Mouse (Mus musculus) embryonic facial prominence, embryonic 12.5 days (tissue): ENCODE measurements around the gene Ing1. TPM values are rescaled to one million over a fixed set of nuclear protein-coding genes. Genes with fewer than 3 reads are reported as not detected.

Experiments
- ATAC-seq: fragments of 200-750 bp; cut with Nextera tagmentation; 2 replicates; pipeline ENCODE4 v1.8.0; 2017; ENCODE audit not compliant: insufficient number of reproducible peaks, insufficient read depth, low FRiP score, low TSS enrichment
- H3K27ac ChIP-seq: fragments of 300-500 bp; sonication (generic); 2 replicates; pipeline ENCODE4 v1.5.1; 2016; ENCODE audit warnings: mild to moderate bottlenecking
- H3K27me3 ChIP-seq: fragments of 300-500 bp; sonication (generic); 2 replicates; pipeline ENCODE4 v1.6.1; 2016; ENCODE audit warnings: mild to moderate bottlenecking, moderate library complexity
- H3K36me3 ChIP-seq: fragments of 300-500 bp; sonication (generic); 2 replicates; pipeline ENCODE4 v1.6.1; 2016; ENCODE audit warnings: mild to moderate bottlenecking
- H3K4me1 ChIP-seq: fragments of 300-500 bp; sonication (generic); 2 replicates; pipeline ENCODE4 v1.6.1; 2016
- H3K4me2 ChIP-seq: fragments of 300-500 bp; sonication (generic); replicated peaks from 2 replicates; pipeline ENCODE4 v1.6.1; 2016; ENCODE audit warnings: mild to moderate bottlenecking, moderate library complexity
- H3K4me3 ChIP-seq: fragments of 300-500 bp; sonication (generic); 2 replicates; pipeline ENCODE4 v1.5.1; 2016; ENCODE audit warnings: mild to moderate bottlenecking
- H3K9ac ChIP-seq: fragments of 300-500 bp; sonication (generic); 2 replicates; pipeline ENCODE4 v1.6.1; 2016; ENCODE audit warnings: mild to moderate bottlenecking, moderate library complexity
- H3K9me3 ChIP-seq: fragments of 300-500 bp; sonication (generic); 2 replicates; pipeline ENCODE4 v1.6.1; 2016; ENCODE audit warnings: mild to moderate bottlenecking, moderate library complexity
- WGBS: fragments of 180-500 bp; shearing (Covaris S2); methylation state at CpG from one replicate; pipeline ENCODE4 v1.1.7; 2016; 5-methylcytosine and 5-hydroxymethylcytosine counted together
- polyA plus RNA-seq: library from polyadenylated mRNA; unstranded; fragments of >200 nt; fragmentation: Nextera tagmentation; extraction: Ambion mirVana; gene quantifications from 2 replicates; pipeline ENCODE4 v1.2.1, GENCODE M21; 2016

Ing1 gene
- polyA plus RNA-seq, 1 experiment from 2014 or later: 39.7 TPM

- H3K9me3 ChIP-seq: no peaks in the 10 kb centered on the region
- peaks cover 22% of the 10 kb centered on the region for H3K4me1 ChIP-seq
- WGBS: 95% methylated on average over 4 of the region's 4 CpGs
- no peak overlapping the region for H3K27ac ChIP-seq
- no peak overlapping the region for H3K4me3 ChIP-seq
- no peak overlapping the region for H3K9ac ChIP-seq
- 0 out of 2 replicates have a peak, but pooled peaks cover 3% of the 10 kb centered on the region for H3K27me3 ChIP-seq
- H3K4me2 ChIP-seq: no peak overlapping the region
- no peak for ATAC-seq
- peaks cover 14% of the 10 kb centered on the region for H3K36me3 ChIP-seq
Measured at GRCm38 (mm10) chr8:11570742-11571141, 15.4 kb downstream of the Ing1 start.

- H3K27ac ChIP-seq: no peak overlapping the region
- H3K9me3 ChIP-seq: no peaks in the 10 kb centered on the region
- H3K9ac ChIP-seq: no peak overlapping the region
- H3K4me1 ChIP-seq: peaks cover 22% of the 10 kb centered on the region
- peaks cover 6% of the 10 kb centered on the region for H3K36me3 ChIP-seq
- no peak overlapping the region for H3K4me2 ChIP-seq
- 0 out of 2 replicates have a peak, but pooled peaks cover 3% of the 10 kb centered on the region for H3K27me3 ChIP-seq
- ATAC-seq: no peak
- H3K4me3 ChIP-seq: no peak overlapping the region
- WGBS: 87% methylated on average over 10 of the region's 10 CpGs
Measured at GRCm38 (mm10) chr8:11571950-11572349, 16.6 kb downstream of the Ing1 start.

GRCm38 (mm10) chr8:11572428-11572827 lies 17.1 kb downstream of the Ing1 start:
- Histone ChIP-seq H3K9ac (no peak overlapping the region), H3K36me3 (0 out of 2 replicates have a peak, but pooled peaks cover 4% of the 10 kb centered on the region), H3K27me3 (0 out of 2 replicates have a peak, but pooled peaks cover 3% of the 10 kb centered on the region), H3K9me3 (no peaks in the 10 kb centered on the region), H3K27ac (no peak overlapping the region), H3K4me2 (no peak overlapping the region), H3K4me3 (no peak overlapping the region), H3K4me1 (peaks cover 22% of the 10 kb centered on the region)
- WGBS: 73% methylated on average over 6 of the region's 6 CpGs
- no peak for ATAC-seq

- Histone ChIP-seq H3K4me2 (no peak overlapping the region), H3K27ac (no peak overlapping the region)
Measured at GRCm38 (mm10) chr8:11574911-11575603, 19.7 kb downstream of the Ing1 start.

GRCm38 (mm10) chr8:11575604-11576384 lies 20.4 kb downstream of the Ing1 start:
- Histone ChIP-seq H3K9ac (no peak overlapping the region), H3K27ac (no peak overlapping the region)
- no peak for ATAC-seq

More at GRCm38 (mm10) chr8:11574911-11575603, 19.7 kb downstream of the Ing1 start:
- Histone ChIP-seq H3K27me3 (0 out of 2 replicates have a peak, but pooled peaks cover 3% of the 10 kb centered on the region), H3K9me3 (no peaks in the 10 kb centered on the region), H3K4me1 (peaks cover 10% of the 10 kb centered on the region; the same call in 1 of the 2 replicates), H3K9ac (no peak overlapping the region; the same call in 1 of the 2 replicates), H3K4me3 (no peak overlapping the region), H3K36me3 (no peaks in the 10 kb centered on the region)
- 53% methylated on average over 9 of the region's 9 CpGs for WGBS
- no peak for ATAC-seq

GRCm38 (mm10) chr8:11585513-11586373 lies 30.4 kb downstream of the Ing1 start:
- H3K4me3 ChIP-seq: no peak overlapping the region
- H3K27me3 ChIP-seq: no peaks in the 10 kb centered on the region
- no peaks in the 10 kb centered on the region for H3K36me3 ChIP-seq
- H3K4me1 ChIP-seq: peaks cover 16% of the 10 kb centered on the region
- 45% methylated on average over 21 of the region's 21 CpGs for WGBS
- H3K9me3 ChIP-seq: peaks cover 6% of the 10 kb centered on the region; the same call in 1 of the 2 replicates
- ATAC-seq: peak; percentile 81; the same call in 1 of the 2 replicates
- peak overlapping the region; percentile 25; the same call in 1 of the 2 replicates for H3K4me2 ChIP-seq
- H3K9ac ChIP-seq: no peak overlapping the region
- H3K27ac ChIP-seq: peak overlapping the region; percentile 78

More at GRCm38 (mm10) chr8:11575604-11576384, 20.4 kb downstream of the Ing1 start:
- Histone ChIP-seq H3K4me1 (peaks cover 9% of the 10 kb centered on the region; the same call in 1 of the 2 replicates), H3K27me3 (0 out of 2 replicates have a peak, but pooled peaks cover 3% of the 10 kb centered on the region), H3K4me3 (no peak overlapping the region), H3K9me3 (no peaks in the 10 kb centered on the region), H3K36me3 (no peaks in the 10 kb centered on the region), H3K4me2 (no peak overlapping the region)
- 62% methylated on average over 16 of the region's 16 CpGs for WGBS

- Histone ChIP-seq H3K9ac (no peak overlapping the region), H3K27ac (peak overlapping the region; percentile 78), H3K27me3 (no peaks in the 10 kb centered on the region), H3K9me3 (peaks cover 6% of the 10 kb centered on the region; the same call in 1 of the 2 replicates), H3K4me1 (peaks cover 16% of the 10 kb centered on the region), H3K36me3 (no peaks in the 10 kb centered on the region), H3K4me3 (no peak overlapping the region), H3K4me2 (no peak overlapping the region)
- WGBS: 38% methylated on average over 2 of the region's 2 CpGs
- ATAC-seq: no peak
Measured at GRCm38 (mm10) chr8:11586374-11586745, 31.0 kb downstream of the Ing1 start.

GRCm38 (mm10) chr8:11591837-11592236 lies 36.5 kb downstream of the Ing1 start:
- no peaks in the 10 kb centered on the region for H3K36me3 ChIP-seq
- 54% methylated on average over 4 of the region's 4 CpGs for WGBS
- no peaks in the 10 kb centered on the region for H3K27me3 ChIP-seq
- H3K9ac ChIP-seq: no peak overlapping the region
- H3K4me3 ChIP-seq: no peak overlapping the region
- H3K4me2 ChIP-seq: no peak overlapping the region
- H3K27ac ChIP-seq: no peak overlapping the region
- no peaks in the 10 kb centered on the region for H3K9me3 ChIP-seq
- ATAC-seq: no peak
- H3K4me1 ChIP-seq: peaks cover 9% of the 10 kb centered on the region; the same call in 1 of the 2 replicates

GRCm38 (mm10) chr8:11592296-11592695 lies 36.9 kb downstream of the Ing1 start:
- Histone ChIP-seq H3K9me3 (no peaks in the 10 kb centered on the region), H3K4me2 (no peak overlapping the region), H3K4me3 (no peak overlapping the region), H3K4me1 (peaks cover 9% of the 10 kb centered on the region; the same call in 1 of the 2 replicates), H3K27ac (no peak overlapping the region), H3K9ac (no peak overlapping the region), H3K36me3 (no peaks in the 10 kb centered on the region), H3K27me3 (no peaks in the 10 kb centered on the region)
- no peak for ATAC-seq
- 43% methylated on average over 13 of the region's 13 CpGs for WGBS

GRCm38 (mm10) chr8:11593222-11593884 lies 38.0 kb downstream of the Ing1 start:
- H3K36me3 ChIP-seq: no peaks in the 10 kb centered on the region
- no peak for ATAC-seq
- H3K27me3 ChIP-seq: no peaks in the 10 kb centered on the region
- no peak overlapping the region for H3K4me2 ChIP-seq
- no peak overlapping the region for H3K4me3 ChIP-seq
- H3K9me3 ChIP-seq: no peaks in the 10 kb centered on the region
- H3K27ac ChIP-seq: no peak overlapping the region
- H3K9ac ChIP-seq: no peak overlapping the region
- 71% methylated on average over 12 of the region's 12 CpGs for WGBS
- peaks cover 9% of the 10 kb centered on the region; the same call in 1 of the 2 replicates for H3K4me1 ChIP-seq
